Mouse (Mus musculus) midbrain, embryonic 15.5 days (tissue): Measurements from ENCODE around the gene Cav1. TPM values are rescaled to one million over a fixed set of nuclear protein-coding genes. Genes with fewer than 3 reads are reported as not detected.

ENCODE experiments used
- ATAC-seq: fragments of 200-750 bp; cut with Nextera tagmentation; replicated peaks from 2 replicates; pipeline ENCODE4 v1.8.0; 2017; ENCODE audit warnings: moderate TSS enrichment
- H3K27ac ChIP-seq: fragments of 300-500 bp; sonication (generic); 2 replicates; pipeline ENCODE4 v1.5.1; 2015; ENCODE audit warnings: mild to moderate bottlenecking, inconsistent platforms
- H3K27me3 ChIP-seq: fragments of 300-500 bp; sonication (generic); replicated peaks from 2 replicates; pipeline ENCODE4 v1.6.1; 2015; ENCODE audit warnings: inconsistent platforms
- H3K36me3 ChIP-seq: fragments of 300-500 bp; sonication (generic); replicated peaks from 2 replicates; pipeline ENCODE4 v1.6.1; 2015; ENCODE audit warnings: inconsistent platforms
- H3K4me1 ChIP-seq: fragments of 300-500 bp; sonication (generic); 2 replicates; pipeline ENCODE4 v1.6.1; 2015; ENCODE audit warnings: inconsistent platforms
- H3K4me2 ChIP-seq: fragments of 300-500 bp; sonication (generic); 2 replicates; pipeline ENCODE4 v1.6.1; 2015; ENCODE audit warnings: inconsistent platforms, mild to moderate bottlenecking, moderate library complexity
- H3K4me3 ChIP-seq: fragments of 300-500 bp; sonication (generic); 2 replicates; pipeline ENCODE4 v1.5.1; 2015; ENCODE audit warnings: mild to moderate bottlenecking, inconsistent platforms
- H3K9ac ChIP-seq: fragments of 300-500 bp; sonication (generic); 2 replicates; pipeline ENCODE4 v1.6.1; 2015; ENCODE audit warnings: mild to moderate bottlenecking, inconsistent platforms
- H3K9me3 ChIP-seq: fragments of 300-500 bp; sonication (generic); 2 replicates; pipeline ENCODE4 v1.6.1; 2016; ENCODE audit warnings: inconsistent platforms
- WGBS: fragments of 180-500 bp; shearing (Covaris S2); methylation state at CpG from one replicate; pipeline ENCODE4 v1.1.7; 2015; ENCODE audit warnings: mixed read lengths; 5-methylcytosine and 5-hydroxymethylcytosine counted together
- polyA plus RNA-seq: library from polyadenylated mRNA; unstranded; fragments of >200 nt; fragmentation: Nextera tagmentation; extraction: Ambion mirVana; gene quantifications from 2 replicates; pipeline ENCODE4 v1.2.1, GENCODE M21; 2015

The Cav1 gene
- polyA plus RNA-seq: 25.5 and 26.8 TPM in 2 replicates

DNA sequence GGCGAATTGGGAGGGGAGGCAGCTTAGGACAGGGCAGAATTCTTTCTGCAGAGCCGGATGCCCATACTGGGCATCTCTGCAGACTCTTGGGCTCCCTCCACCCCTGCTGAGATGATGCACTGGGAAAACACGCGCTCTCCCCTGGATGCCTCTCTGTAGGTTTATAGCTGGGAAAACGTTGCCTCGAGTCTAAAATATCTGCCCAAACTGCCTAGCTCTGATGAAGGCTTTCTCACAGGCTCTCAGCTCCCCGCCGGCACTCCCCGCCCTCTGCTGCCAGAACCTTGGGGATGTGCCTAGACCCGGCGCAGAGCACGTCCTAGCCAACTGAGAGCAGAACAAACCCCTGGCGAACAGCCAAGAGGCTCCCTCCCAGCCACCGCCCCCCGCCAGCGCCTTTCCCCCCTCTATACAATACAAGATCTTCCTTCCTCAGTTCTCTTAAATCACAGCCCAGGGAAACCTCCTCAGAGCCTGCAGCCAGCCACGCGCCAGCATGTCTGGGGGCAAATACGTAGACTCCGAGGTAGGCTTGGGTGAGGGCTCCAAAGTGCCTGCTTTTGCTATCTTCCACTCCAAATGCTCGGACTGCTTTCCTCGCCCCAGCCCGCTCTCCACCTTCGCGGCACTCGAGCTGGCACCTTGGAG lies at the start of gene Cav1:
TSS of gene Cav1 (plus strand) at position 382 of the 648 bp plus-strand sequence.
- WGBS: under 1% methylated on average over 26 of the region's 26 CpGs

DNA sequence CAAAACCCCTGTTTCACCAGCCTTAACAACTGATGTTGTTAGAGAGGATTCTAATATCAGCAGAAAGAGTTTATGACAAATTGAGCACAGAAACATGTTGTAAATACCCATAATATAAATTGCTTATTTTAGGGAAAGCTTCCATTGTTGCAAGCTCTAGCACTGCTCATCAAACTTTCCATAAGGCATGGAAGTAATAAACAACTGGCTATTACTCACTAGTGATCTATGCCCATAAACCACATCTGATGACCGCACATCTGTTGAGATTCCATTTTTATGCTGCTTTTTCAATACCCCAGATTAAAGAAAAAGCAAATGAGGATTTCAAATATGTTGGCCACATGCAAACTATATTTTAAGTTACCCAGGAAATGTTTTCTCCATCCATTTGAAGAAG lies 48.0 kb upstream of the Cav1 start:
- 100% methylated on average over 1 of the region's 1 CpGs for WGBS
- no peak overlapping the region for H3K27ac ChIP-seq
- no peak overlapping the region for H3K4me3 ChIP-seq
- no peak overlapping the region for H3K4me2 ChIP-seq
- H3K9ac ChIP-seq: no peak overlapping the region
- H3K4me1 ChIP-seq: no peaks in the 10 kb centered on the region
- no peaks in the 10 kb centered on the region for H3K36me3 ChIP-seq
- no peak for ATAC-seq
- H3K9me3 ChIP-seq: no peaks in the 10 kb centered on the region
- no peaks in the 10 kb centered on the region for H3K27me3 ChIP-seq

More for the DNA sequence above, at the start of gene Cav1:
- peak; percentile 81 for ATAC-seq
- no peaks in the 10 kb centered on the region for H3K36me3 ChIP-seq
- peak within 1 kb of the TSS; percentile 46 for H3K9ac ChIP-seq
- peak within 1 kb of the TSS; percentile 93 for H3K4me2 ChIP-seq
- peak within 1 kb of the TSS; percentile 46 for H3K4me3 ChIP-seq
- H3K27ac ChIP-seq: no peak within 1 kb of the TSS
- H3K4me1 ChIP-seq: peaks cover 16% of the 10 kb centered on the region
- H3K9me3 ChIP-seq: no peaks in the 10 kb centered on the region
- H3K27me3 ChIP-seq: peaks cover 25% of the 10 kb centered on the region

- H3K9ac ChIP-seq: no peak overlapping the region
- no peaks in the 10 kb centered on the region for H3K36me3 ChIP-seq
- no peaks in the 10 kb centered on the region for H3K9me3 ChIP-seq
- H3K27me3 ChIP-seq: no peaks in the 10 kb centered on the region
- no peak overlapping the region for H3K4me3 ChIP-seq
- no peak overlapping the region for H3K27ac ChIP-seq
- WGBS: 93% methylated on average over 1 of the region's 1 CpGs
- no peaks in the 10 kb centered on the region for H3K4me1 ChIP-seq
- no peak for ATAC-seq
- no peak overlapping the region for H3K4me2 ChIP-seq
Measured at GRCm38 (mm10) chr6:17258911-17259310, 47.2 kb upstream of the Cav1 start.

DNA sequence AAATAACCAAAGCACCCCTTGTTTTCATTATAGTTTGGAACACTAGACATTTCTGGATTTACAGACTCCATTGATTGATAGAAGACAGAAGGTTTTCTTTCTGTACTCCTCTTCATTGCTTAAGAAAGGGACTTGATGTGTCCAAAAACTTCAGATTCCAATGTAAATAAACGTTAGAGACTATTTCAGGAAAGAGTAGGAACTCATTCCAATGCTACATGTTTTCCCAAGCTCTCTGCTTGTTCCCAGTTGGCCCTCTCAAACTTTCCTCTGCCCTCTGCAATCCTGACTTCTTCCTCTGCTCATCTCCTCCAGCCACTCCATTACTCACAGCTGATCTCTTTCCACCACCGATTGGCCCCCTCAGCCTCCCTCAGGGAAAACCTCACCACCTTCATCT lies 43.3 kb upstream of the Cav1 start:
- no peak overlapping the region for H3K4me2 ChIP-seq
- no peak for ATAC-seq
- H3K9ac ChIP-seq: no peak overlapping the region
- WGBS: 58% methylated on average over 2 of the region's 2 CpGs
- no peak overlapping the region for H3K27ac ChIP-seq
- no peaks in the 10 kb centered on the region for H3K36me3 ChIP-seq
- H3K27me3 ChIP-seq: no peaks in the 10 kb centered on the region
- no peaks in the 10 kb centered on the region for H3K9me3 ChIP-seq
- H3K4me1 ChIP-seq: no peaks in the 10 kb centered on the region
- no peak overlapping the region for H3K4me3 ChIP-seq

DNA sequence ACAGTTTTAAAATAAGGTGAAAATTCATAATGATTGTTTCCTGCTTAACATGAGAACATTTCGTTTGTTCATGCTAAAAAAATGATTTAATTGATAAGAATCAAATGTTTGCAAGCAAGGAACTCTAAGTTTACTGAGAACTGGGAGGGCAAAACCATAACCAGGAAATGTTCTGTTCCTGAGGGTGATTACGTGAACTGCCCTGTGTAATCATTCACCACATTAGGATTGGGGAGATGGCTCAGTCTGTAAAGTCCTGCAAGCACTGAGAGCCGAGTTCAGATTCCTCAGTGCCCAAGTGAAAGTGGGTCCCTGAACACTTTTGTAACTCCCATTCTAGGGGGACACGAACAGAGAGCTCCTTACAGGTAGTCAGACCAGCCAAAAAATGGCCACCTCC lies 41.1 kb upstream of the Cav1 start:
- Histone ChIP-seq H3K27ac (no peak overlapping the region), H3K9ac (no peak overlapping the region), H3K4me2 (no peak overlapping the region), H3K4me1 (no peaks in the 10 kb centered on the region), H3K4me3 (no peak overlapping the region), H3K36me3 (no peaks in the 10 kb centered on the region), H3K27me3 (no peaks in the 10 kb centered on the region), H3K9me3 (no peaks in the 10 kb centered on the region)
- 79% methylated on average over 4 of the region's 4 CpGs for WGBS
- ATAC-seq: no peak

DNA sequence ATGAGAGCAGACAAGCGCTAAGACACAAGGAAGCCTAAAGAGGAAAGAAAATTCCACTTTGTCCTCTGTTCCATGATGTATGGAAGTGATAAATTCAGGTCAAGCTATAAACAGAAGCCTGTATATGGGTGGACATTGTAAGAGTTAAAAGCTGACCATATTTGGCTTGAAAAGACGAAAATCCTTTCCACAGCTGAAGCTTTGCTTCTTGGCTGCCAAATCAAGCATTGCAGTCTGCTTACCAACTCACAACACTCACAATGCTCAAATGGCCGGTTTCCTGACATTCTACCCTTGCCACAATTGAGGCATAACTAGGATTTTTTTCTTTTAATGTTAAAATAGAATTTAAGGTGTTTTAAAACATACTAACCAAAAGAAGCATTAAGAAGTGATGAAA lies 39.7 kb upstream of the Cav1 start:
- Histone ChIP-seq H3K9ac (no peak overlapping the region), H3K4me1 (no peaks in the 10 kb centered on the region), H3K27me3 (no peaks in the 10 kb centered on the region), H3K27ac (no peak overlapping the region), H3K4me2 (no peak overlapping the region), H3K36me3 (no peaks in the 10 kb centered on the region), H3K4me3 (no peak overlapping the region), H3K9me3 (no peaks in the 10 kb centered on the region)
- ATAC-seq: no peak
- WGBS: 76% methylated on average over 3 of the region's 3 CpGs

GRCm38 (mm10) chr6:17278366-17278765 lies 27.8 kb upstream of the Cav1 start:
- Histone ChIP-seq H3K9ac (no peak overlapping the region), H3K4me1 (peaks cover 6% of the 10 kb centered on the region; the same call in 1 of the 2 replicates), H3K27ac (no peak overlapping the region), H3K9me3 (no peaks in the 10 kb centered on the region), H3K36me3 (no peaks in the 10 kb centered on the region), H3K4me2 (no peak overlapping the region), H3K4me3 (no peak overlapping the region), H3K27me3 (peaks cover 5% of the 10 kb centered on the region; the same call in 1 of the 2 replicates)
- no peak for ATAC-seq
- WGBS: 85% methylated on average over 3 of the region's 3 CpGs

DNA sequence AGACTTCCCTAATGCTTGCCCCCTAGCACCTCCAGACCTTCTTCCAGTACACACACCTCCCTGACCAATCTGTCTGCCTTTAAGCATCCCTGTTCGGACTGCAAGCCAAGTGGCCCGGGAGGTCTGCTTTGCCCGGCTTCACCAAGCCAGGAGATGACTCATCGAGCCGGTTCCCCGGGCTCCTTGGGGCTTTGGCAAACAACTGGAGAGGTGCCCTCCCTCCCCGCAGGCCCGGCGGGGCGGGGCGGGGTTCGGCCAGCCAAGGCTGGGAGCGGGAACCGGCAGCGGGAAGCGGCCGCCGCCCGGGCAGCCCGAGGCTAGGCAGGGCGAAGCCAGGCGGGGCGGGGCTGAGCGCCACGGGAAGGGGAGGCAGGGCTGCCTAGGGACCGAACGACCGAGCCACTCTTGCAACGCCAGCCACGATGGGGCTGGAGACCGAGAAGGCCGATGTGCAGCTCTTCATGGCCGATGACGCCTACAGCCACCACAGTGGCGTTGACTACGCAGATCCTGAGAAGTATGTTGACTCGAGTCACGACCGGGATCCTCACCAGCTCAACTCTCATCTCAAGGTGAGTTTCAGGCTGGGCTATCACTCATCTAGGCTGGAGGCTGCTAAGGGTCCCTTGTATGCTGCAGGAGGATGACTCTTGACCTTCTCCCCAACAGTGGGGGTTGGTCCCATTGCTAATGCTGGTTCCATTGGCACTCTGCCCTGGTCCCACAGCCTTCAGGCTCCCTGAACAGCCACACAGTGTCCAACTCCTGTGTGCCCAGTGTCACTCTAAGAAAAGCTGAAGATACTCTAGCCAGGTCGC lies 25.0 kb upstream of the Cav1 start, which contains the start of gene Cav2:
TSS of gene Cav2 (plus strand) at position 247 of the 818 bp plus-strand sequence.
- no peaks in the 10 kb centered on the region for H3K9me3 ChIP-seq
- ATAC-seq: peak; percentile 93
- peak within 1 kb of the TSS; percentile 63 for H3K4me3 ChIP-seq
- peak within 1 kb of the TSS; percentile 95 for H3K4me2 ChIP-seq
- H3K9ac ChIP-seq: peak within 1 kb of the TSS; percentile 53
- no peaks in the 10 kb centered on the region for H3K36me3 ChIP-seq
- whole genome bisulfite sequencing: 2% methylated on average over 40 of the region's 40 CpGs
- H3K27me3 ChIP-seq: peaks cover 5% of the 10 kb centered on the region; the same call in 1 of the 2 replicates
- peak within 1 kb of the TSS; percentile 17; the same call in 1 of the 2 replicates for H3K27ac ChIP-seq
- H3K4me1 ChIP-seq: peaks cover 6% of the 10 kb centered on the region; the same call in 1 of the 2 replicates

DNA sequence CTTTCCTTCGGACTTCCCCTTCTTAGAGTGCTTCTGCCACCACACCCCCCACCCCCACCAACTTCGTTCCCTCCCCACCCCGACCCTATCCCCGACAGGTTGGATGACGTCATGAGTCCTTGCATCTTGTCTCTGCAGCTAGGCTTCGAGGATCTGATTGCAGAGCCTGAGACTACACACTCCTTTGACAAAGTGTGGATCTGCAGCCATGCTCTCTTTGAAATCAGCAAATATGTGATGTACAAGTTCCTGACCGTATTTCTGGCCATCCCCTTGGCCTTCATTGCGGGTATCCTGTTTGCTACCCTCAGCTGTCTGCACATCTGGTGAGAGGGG lies 24.4 kb upstream of the Cav1 start:
- no peak overlapping the region for H3K9ac ChIP-seq

GRCm38 (mm10) chr6:17282159-17282558 lies 24.0 kb upstream of the Cav1 start:
- no peaks in the 10 kb centered on the region for H3K9me3 ChIP-seq
- H3K4me3 ChIP-seq: no peak overlapping the region
- peak overlapping the region; percentile 95; the same call in 1 of the 2 replicates for H3K4me2 ChIP-seq
- no peak overlapping the region for H3K27ac ChIP-seq
- H3K4me1 ChIP-seq: peaks cover 6% of the 10 kb centered on the region; the same call in 1 of the 2 replicates
- no peak overlapping the region for H3K9ac ChIP-seq
- H3K27me3 ChIP-seq: peaks cover 5% of the 10 kb centered on the region; the same call in 1 of the 2 replicates
- H3K36me3 ChIP-seq: no peaks in the 10 kb centered on the region
- WGBS: 53% methylated on average over 5 of the region's 5 CpGs
- no peak for ATAC-seq

More for the DNA sequence above, 24.4 kb upstream of the Cav1 start:
- peak; percentile 48 for ATAC-seq
- H3K36me3 ChIP-seq: no peaks in the 10 kb centered on the region
- 23% methylated on average over 8 of the region's 8 CpGs for WGBS
- peak overlapping the region; percentile 63 for H3K4me3 ChIP-seq
- H3K4me1 ChIP-seq: peaks cover 6% of the 10 kb centered on the region; the same call in 1 of the 2 replicates
- peaks cover 5% of the 10 kb centered on the region; the same call in 1 of the 2 replicates for H3K27me3 ChIP-seq
- peak overlapping the region; percentile 95 for H3K4me2 ChIP-seq
- no peak overlapping the region for H3K27ac ChIP-seq
- H3K9me3 ChIP-seq: no peaks in the 10 kb centered on the region

DNA sequence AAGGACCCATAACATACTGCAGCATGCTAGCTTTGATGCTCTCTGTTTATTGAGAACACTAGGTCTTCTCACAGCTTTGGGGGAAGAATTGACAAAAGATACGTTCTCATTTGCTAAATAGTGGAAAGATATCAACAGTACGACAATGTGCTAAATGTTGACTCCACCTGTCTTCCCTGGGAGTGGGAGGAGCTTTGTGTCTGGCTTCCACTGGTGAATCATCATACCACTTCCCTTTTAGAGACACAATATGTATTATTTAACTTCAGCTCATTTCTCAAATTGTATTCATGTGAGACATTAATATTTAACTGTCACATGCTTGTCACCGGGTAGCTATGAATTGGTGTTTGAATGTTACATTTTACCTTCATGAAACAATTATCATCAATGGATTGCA lies 22.3 kb upstream of the Cav1 start:
- ATAC-seq: no peak
- H3K4me2 ChIP-seq: no peak overlapping the region
- WGBS: 88% methylated on average over 3 of the region's 3 CpGs

GRCm38 (mm10) chr6:17286381-17286780 lies 19.8 kb upstream of the Cav1 start:
- no peak for ATAC-seq
- Histone ChIP-seq H3K9me3 (no peaks in the 10 kb centered on the region), H3K4me1 (0 out of 2 replicates have a peak, but pooled peaks cover 2% of the 10 kb centered on the region), H3K36me3 (no peaks in the 10 kb centered on the region), H3K4me2 (no peak overlapping the region), H3K27ac (no peak overlapping the region), H3K9ac (no peak overlapping the region), H3K27me3 (peaks cover 5% of the 10 kb centered on the region; the same call in 1 of the 2 replicates), H3K4me3 (no peak overlapping the region)
- 77% methylated on average over 4 of the region's 4 CpGs for WGBS

More for the DNA sequence above, 22.3 kb upstream of the Cav1 start:
- no peaks in the 10 kb centered on the region for H3K36me3 ChIP-seq
- H3K4me3 ChIP-seq: no peak overlapping the region
- H3K9me3 ChIP-seq: no peaks in the 10 kb centered on the region
- peaks cover 5% of the 10 kb centered on the region; the same call in 1 of the 2 replicates for H3K27me3 ChIP-seq
- H3K9ac ChIP-seq: no peak overlapping the region
- H3K4me1 ChIP-seq: peaks cover 6% of the 10 kb centered on the region; the same call in 1 of the 2 replicates
- no peak overlapping the region for H3K27ac ChIP-seq
